Mouse (Mus musculus) heart, embryonic 13.5 days (tissue): Measurements from ENCODE around the gene Paqr8. TPM values are rescaled to one million over a fixed set of nuclear protein-coding genes. Genes with fewer than 3 reads are reported as not detected.

Source experiments
- ATAC-seq: fragments of 200-750 bp; cut with Nextera tagmentation; 2 replicates; pipeline ENCODE4 v1.8.0; 2017; ENCODE audit warnings: moderate TSS enrichment; ENCODE audit not compliant: insufficient number of reproducible peaks, low FRiP score, low TSS enrichment; ENCODE audit errors: extremely low read depth
- H3K27ac ChIP-seq: fragments of 300-500 bp; sonication (generic); replicated peaks from 2 replicates; pipeline ENCODE4 v1.5.1; 2015; ENCODE audit warnings: moderate library complexity, mild to moderate bottlenecking, inconsistent platforms
- H3K27me3 ChIP-seq: fragments of 300-500 bp; sonication (generic); replicated peaks from 2 replicates; pipeline ENCODE4 v1.6.1; 2015; ENCODE audit warnings: mild to moderate bottlenecking, inconsistent platforms
- H3K36me3 ChIP-seq: fragments of 300-500 bp; sonication (generic); 2 replicates; pipeline ENCODE4 v1.6.1; 2015; ENCODE audit warnings: mild to moderate bottlenecking, inconsistent platforms
- H3K4me1 ChIP-seq: fragments of 300-500 bp; sonication (generic); 2 replicates; pipeline ENCODE4 v1.6.1; 2015; ENCODE audit warnings: inconsistent platforms
- H3K4me2 ChIP-seq: fragments of 300-500 bp; sonication (generic); 2 replicates; pipeline ENCODE4 v1.6.1; 2015; ENCODE audit warnings: inconsistent platforms, mild to moderate bottlenecking, moderate library complexity
- H3K4me3 ChIP-seq: fragments of 300-500 bp; sonication (generic); 2 replicates; pipeline ENCODE4 v1.5.1; 2015; ENCODE audit warnings: moderate library complexity, mild to moderate bottlenecking, inconsistent platforms
- H3K9ac ChIP-seq: fragments of 300-500 bp; sonication (generic); 2 replicates; pipeline ENCODE4 v1.6.1; 2015; ENCODE audit warnings: inconsistent platforms, mild to moderate bottlenecking, moderate library complexity
- H3K9me3 ChIP-seq: fragments of 300-500 bp; sonication (generic); 2 replicates; pipeline ENCODE4 v1.6.1; 2016; ENCODE audit warnings: inconsistent platforms
- WGBS: fragments of 180-500 bp; shearing (Covaris S2); methylation state at CpG from one replicate; pipeline ENCODE4 v1.1.7; 2015; ENCODE audit warnings: mixed read lengths; 5-methylcytosine and 5-hydroxymethylcytosine counted together
- polyA plus RNA-seq: library from polyadenylated mRNA; unstranded; fragments of >200 nt; fragmentation: Nextera tagmentation; extraction: Ambion mirVana; gene quantifications from 2 replicates; pipeline ENCODE4 v1.2.1, GENCODE M21; 2015

The Paqr8 gene
- polyA plus RNA-seq, 1 experiment from 2014 or later, result 3.0 TPM

DNA sequence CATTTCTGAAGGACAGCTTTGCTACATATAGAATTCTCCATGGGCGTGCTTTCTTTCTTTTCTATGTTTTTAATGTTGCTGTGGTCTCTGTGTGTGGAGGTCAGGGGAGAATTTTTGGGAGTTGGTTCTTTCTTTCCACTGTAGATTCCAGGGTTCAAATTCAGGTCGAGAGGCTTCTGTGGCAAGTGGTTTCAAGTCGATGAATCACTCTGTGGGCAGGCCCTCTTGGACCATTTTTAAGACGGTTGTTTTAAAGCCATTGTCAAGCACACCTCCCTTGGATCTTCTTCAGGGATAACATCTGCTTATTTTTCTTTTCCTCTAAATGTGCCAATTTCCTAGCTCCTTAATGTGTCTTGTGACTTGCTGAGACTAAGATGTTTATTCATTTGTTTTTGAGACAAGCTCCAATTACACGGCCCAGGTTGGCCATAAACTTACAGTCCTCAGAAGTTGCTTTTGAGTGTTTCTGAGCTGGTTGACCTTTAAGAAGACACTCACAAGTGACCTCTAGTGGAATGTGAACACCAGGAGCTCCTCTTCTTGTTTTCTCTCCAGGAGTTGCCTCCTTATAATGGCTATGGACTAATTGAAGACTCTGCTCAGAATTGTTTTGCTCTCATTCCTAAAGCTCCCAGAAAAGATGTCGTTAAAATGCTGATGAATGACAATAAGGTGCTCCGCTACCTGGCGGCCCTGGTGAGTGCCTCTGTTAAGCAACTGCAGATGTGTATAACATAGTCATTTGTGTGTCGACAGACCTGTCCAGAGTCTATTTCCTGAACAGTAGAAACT is 84.1 kb downstream of the Paqr8 start:
- H3K27ac ChIP-seq, result no peak overlapping the region
- 64% methylated on average over 9 of the region's 9 CpGs for WGBS
- peaks cover 4% of the 10 kb centered on the region; the same call in 1 of the 2 replicates for H3K9me3 ChIP-seq
- H3K4me3 ChIP-seq, result no peak overlapping the region
- no peaks in the 10 kb centered on the region for H3K27me3 ChIP-seq
- no peak overlapping the region for H3K4me2 ChIP-seq
- no peak for ATAC-seq
- H3K36me3 ChIP-seq, result no peaks in the 10 kb centered on the region
- H3K4me1 ChIP-seq, result no peaks in the 10 kb centered on the region
- no peak overlapping the region for H3K9ac ChIP-seq

DNA sequence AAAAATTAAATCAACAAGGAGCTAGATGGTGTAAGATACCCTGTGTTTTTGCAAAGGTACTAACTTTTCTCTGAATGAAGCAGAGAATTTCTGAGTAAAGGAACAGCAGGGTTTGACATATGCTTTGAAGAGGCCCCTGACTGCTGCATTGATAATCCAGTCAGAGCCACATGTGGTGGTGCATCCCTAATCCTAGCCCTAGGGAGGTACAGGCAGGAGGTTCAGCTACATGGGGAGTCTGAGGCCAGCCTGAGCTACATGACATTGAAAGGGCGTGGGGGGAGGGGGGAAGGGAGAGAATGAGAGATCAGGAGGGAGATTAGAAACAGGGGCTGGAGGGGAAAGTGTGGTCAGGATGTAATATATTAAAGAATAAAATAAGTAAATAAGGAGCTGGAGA is 90.1 kb downstream of the Paqr8 start:
- no peaks in the 10 kb centered on the region for H3K4me1 ChIP-seq
- no peak for ATAC-seq
- no peak overlapping the region for H3K4me3 ChIP-seq
- WGBS, result 43% methylated on average over 1 of the region's 1 CpGs
- H3K9ac ChIP-seq, result no peak overlapping the region
- no peaks in the 10 kb centered on the region for H3K36me3 ChIP-seq
- H3K9me3 ChIP-seq, result peaks cover 4% of the 10 kb centered on the region; the same call in 1 of the 2 replicates
- H3K27ac ChIP-seq, result no peak overlapping the region
- H3K4me2 ChIP-seq, result no peak overlapping the region
- H3K27me3 ChIP-seq, result no peaks in the 10 kb centered on the region

- Histone ChIP-seq H3K4me3 (no peak overlapping the region), H3K27me3 (no peaks in the 10 kb centered on the region), H3K9ac (no peak overlapping the region), H3K4me2 (no peak overlapping the region), H3K4me1 (no peaks in the 10 kb centered on the region), H3K36me3 (no peaks in the 10 kb centered on the region), H3K9me3 (no peaks in the 10 kb centered on the region), H3K27ac (no peak overlapping the region)
- WGBS, result 84% methylated on average over 6 of the region's 6 CpGs
- ATAC-seq, result no peak
Measured at GRCm38 (mm10) chr1:20981764-20982163, 91.4 kb downstream of the Paqr8 start.

DNA sequence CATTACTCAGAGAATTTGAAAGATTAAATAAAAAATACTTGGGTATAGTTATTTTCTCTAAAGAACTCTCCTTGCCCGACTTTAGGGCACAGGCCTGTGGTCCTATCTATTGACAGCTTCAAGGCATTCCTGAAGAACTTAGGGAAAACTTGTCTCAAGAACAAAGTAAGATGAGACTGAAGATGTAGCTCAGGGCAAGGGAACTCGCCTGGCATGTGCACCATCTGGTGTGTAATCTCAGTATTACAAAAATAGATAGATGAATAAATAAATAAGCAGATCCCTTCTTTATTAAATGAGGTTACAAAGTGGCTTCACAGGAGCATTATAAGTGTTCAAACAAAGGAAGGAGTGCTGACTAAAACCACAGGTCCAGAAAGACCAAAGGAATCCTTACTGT is 93.7 kb downstream of the Paqr8 start:
- H3K9me3 ChIP-seq, result no peaks in the 10 kb centered on the region
- H3K4me2 ChIP-seq, result no peak overlapping the region
- H3K9ac ChIP-seq, result no peak overlapping the region
- H3K27me3 ChIP-seq, result no peaks in the 10 kb centered on the region
- WGBS, result 51% methylated on average over 2 of the region's 2 CpGs
- no peaks in the 10 kb centered on the region for H3K36me3 ChIP-seq
- H3K4me3 ChIP-seq, result no peak overlapping the region
- H3K27ac ChIP-seq, result no peak overlapping the region
- H3K4me1 ChIP-seq, result no peaks in the 10 kb centered on the region
- no peak for ATAC-seq

DNA sequence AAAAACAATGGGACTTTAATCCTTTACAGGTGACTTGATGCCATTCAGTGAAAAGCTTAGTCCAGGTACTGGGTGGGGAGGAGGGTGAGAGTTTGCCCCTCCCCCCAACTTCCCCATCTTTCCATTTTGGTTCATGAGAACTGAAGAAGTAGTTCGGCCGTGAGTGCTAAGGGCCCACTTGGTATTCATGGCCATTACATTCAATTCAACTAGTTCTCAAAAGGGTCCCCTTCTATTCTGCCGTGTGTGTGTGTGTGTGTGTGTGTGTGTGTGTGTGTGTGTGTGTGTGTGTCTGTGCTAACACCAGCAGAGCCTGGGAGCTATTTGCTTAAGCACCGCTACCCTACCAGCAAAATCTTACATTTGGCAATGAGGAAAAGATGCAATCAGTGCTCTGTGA is 94.2 kb downstream of the Paqr8 start:
- Histone ChIP-seq H3K4me2 (no peak overlapping the region), H3K27me3 (no peaks in the 10 kb centered on the region), H3K9me3 (no peaks in the 10 kb centered on the region), H3K27ac (no peak overlapping the region), H3K4me1 (no peaks in the 10 kb centered on the region), H3K4me3 (no peak overlapping the region), H3K36me3 (no peaks in the 10 kb centered on the region), H3K9ac (no peak overlapping the region)
- no peak for ATAC-seq
- 71% methylated on average over 4 of the region's 4 CpGs for WGBS

DNA sequence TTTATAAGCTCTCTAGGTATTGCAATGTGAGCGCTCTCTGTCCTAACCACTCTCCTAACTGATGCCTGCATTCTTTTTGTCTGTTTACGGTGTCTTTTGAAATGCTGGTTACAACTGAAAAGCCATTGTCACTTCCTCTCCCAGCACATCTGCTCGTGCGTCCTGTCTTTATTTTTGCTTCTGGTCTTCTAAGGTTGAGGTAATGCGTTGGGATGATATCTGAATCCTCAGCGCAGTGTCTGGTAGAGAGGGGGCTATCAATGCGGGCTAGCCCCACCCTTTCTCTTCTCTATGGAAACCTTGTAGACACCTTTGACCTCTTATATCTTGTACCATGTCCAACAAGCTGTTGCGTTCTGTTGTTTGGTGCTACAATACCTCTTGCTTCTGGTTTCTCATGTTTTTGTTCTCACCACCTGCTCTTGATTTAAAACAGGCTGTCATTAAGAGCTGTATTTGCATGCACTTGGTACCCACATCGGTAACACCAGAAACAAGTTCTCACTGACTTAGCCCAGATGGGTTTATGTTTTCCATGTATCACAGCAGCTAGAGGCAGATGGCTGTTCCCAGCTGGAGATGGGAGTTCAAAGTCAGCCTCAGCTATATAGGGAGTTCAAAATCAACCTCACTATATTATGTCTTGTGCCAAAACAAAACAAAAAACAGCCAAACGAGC is 96.1 kb downstream of the Paqr8 start:
- Histone ChIP-seq H3K27ac (no peak overlapping the region), H3K9me3 (no peaks in the 10 kb centered on the region), H3K4me2 (no peak overlapping the region), H3K4me1 (no peaks in the 10 kb centered on the region), H3K27me3 (no peaks in the 10 kb centered on the region), H3K36me3 (no peaks in the 10 kb centered on the region), H3K4me3 (no peak overlapping the region), H3K9ac (no peak overlapping the region)
- no peak for ATAC-seq
- 49% methylated on average over 10 of the region's 10 CpGs for WGBS

Other genes with a start within 250 kb of the Paqr8 start
- not detected in 2 replicates for gene Il17a, start 159.7 kb upstream of the Paqr8 start, polyA plus RNA-seq
- gene Il17f, start 100.0 kb upstream of the Paqr8 start, polyA plus RNA-seq, result not detected in 2 replicates
- gene Mcm3, start 70.3 kb upstream of the Paqr8 start, polyA plus RNA-seq, result 97.6 and 106 TPM in 2 replicates
- 1.6 and 1.7 TPM in 2 replicates for gene Efhc1, start 61.0 kb downstream of the Paqr8 start, polyA plus RNA-seq
- 4.3 and 4.4 TPM in 2 replicates for gene Tram2, start 188.6 kb downstream of the Paqr8 start, polyA plus RNA-seq